Mouse (Mus musculus) embryonic stem cell, embryonic (primary cell): ENCODE measurements around the gene Ndufb8.

Experiments
- CTCF ChIA-PET, 4 experiments: fragments of 300-600 bp in 2 of 4; fragments of 350-600 bp in 2 of 4; sonication (Branson Sonifier 250); formaldehyde crosslinking; loops; one replicate each; lab custom pipeline; 2022; ENCODE audit warnings: inconsistent platforms in 2 of 4; lab: Charles Lee
- POLR2A ChIA-PET, 4 experiments: fragments of 300-600 bp in 2 of 4; fragments of 350-600 bp in 2 of 4; sonication (Branson Sonifier 250); formaldehyde crosslinking; loops; one replicate each; lab custom pipeline; 2022; ENCODE audit warnings: antibody characterized with exemption in 4 of 4, inconsistent platforms in 1 of 4; lab: Charles Lee

Ndufb8 gene

DNA sequence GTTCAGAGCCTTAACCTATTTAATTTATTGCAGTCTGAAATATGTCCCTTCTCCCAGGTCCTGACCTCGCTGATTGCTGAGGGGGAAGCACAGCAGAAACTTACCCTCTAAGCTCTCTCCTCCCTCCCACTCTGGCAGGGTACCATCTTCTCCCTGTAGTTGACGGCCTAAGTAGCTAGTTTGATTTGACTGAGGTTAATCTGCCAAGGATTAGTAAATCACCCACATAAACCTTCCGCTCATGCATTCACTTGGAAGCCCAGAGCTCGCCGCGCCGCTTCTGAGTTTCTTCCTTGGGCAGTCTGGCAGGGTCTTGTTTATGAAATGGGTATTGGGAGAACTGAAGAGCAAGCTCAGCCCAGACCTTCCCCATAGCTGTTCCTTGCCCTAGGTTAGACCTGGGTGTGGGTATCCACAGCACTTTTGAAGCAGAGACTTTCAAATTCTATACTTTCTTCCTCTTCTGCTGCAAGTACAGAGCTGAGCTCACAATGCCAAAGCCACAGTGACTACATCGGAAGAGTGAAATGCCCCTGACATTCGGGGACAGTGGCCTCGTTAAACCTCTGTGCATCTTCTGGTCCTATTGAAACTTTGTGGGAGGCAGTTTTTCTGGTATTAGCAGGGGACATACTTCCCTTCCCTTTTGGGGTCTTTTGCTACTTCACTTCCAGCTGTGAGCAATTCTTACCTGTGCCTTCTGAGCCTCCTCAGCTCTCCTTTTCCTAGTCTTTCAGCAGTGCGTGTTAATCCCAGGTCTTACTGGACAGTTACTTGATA is 42.0 kb downstream of the Ndufb8 start:
- ChIA-PET POLR2A (interaction anchor here in 3 of 4 experiments (0.6 to 1.4 kb wide), 5 partner anchors 11 to 326 kb away, joined by 3 to 5 read pairs (median 4); partner anchors contain the start of gene Ndufb8 (in 1 of the 3)), CTCF (interaction anchor here in 2 of 4 experiments (0.6 to 1.7 kb wide), 6 partner anchors 11 to 1116 kb away, joined by 3 to 6 read pairs (median 4); no protein-coding TSS in a partner anchor)

- ChIA-PET CTCF (interaction anchor here in 2 of 4 experiments (0.9 to 2.4 kb wide), 7 partner anchors 10 to 38 kb away, joined by 3 to 9 read pairs (median 3); no protein-coding TSS in a partner anchor), POLR2A (interaction anchor here in 3 of 4 experiments (0.6 to 1.4 kb wide), 5 partner anchors 12 to 325 kb away, joined by 3 to 5 read pairs (median 4); partner anchors contain the start of gene Ndufb8 (in 1 of the 3))
These were observed 42.6 kb downstream of the Ndufb8 start for GRCm38 (mm10) chr19:44512601-44513000.

GRCm38 (mm10) chr19:44511451-44512231 is 43.6 kb downstream of the Ndufb8 start:
- POLR2A ChIA-PET = interaction anchor here in 3 of 4 experiments (0.6 to 1.7 kb wide), 13 partner anchors 7 to 817 kb away, joined by 3 to 9 read pairs (median 3); partner anchors contain the start of genes Hif1an (in 1 of the 3) and Kazald1 (in 1 of the 3)
- CTCF ChIA-PET = interaction anchor here (0.6 to 2.4 kb wide), 12 partner anchors 7 to 520 kb away, joined by 3 to 9 read pairs (median 4); no protein-coding TSS in a partner anchor

DNA sequence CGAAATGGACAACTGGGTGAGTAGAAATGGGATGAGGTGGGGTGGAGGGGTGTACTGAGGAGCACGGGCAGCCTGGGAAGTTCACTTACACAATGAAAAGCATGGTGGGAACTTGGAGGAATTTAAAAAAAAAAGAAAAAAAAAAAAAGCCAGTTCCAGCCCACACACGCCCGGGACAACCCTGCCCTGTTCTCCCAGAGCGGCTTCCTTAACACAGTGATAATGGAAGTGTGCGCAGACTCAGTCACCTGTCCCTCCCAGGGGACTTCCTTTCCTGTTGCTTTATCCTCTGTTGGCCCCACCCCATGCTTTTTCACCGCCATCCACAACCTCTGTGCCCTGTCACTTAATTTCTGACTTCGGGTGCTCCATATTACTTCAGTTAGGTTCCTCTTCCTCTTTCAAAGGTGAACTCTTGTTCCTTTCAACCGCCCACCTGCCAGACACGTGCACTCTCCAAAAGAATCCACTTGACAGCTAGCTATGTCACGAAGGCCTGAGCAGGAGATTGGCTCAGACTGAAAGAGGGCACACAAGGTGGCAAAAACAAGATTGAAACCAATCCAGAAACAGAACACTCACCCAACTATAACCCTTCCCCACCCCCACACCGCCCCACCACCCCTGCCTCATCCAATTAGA is 44.6 kb downstream of the Ndufb8 start:
- ChIA-PET POLR2A (interaction anchor here in 2 of 4 experiments (0.6 to 1.7 kb wide), 13 partner anchors 8 to 1160 kb away, joined by 3 to 9 read pairs (median 3); partner anchors contain the start of gene Hif1an (in 1 of the 2)), CTCF (interaction anchor here in 3 of 4 experiments (0.6 to 2.4 kb wide), 9 partner anchors 8 to 521 kb away, joined by 3 to 9 read pairs (median 4); no protein-coding TSS in a partner anchor)

DNA sequence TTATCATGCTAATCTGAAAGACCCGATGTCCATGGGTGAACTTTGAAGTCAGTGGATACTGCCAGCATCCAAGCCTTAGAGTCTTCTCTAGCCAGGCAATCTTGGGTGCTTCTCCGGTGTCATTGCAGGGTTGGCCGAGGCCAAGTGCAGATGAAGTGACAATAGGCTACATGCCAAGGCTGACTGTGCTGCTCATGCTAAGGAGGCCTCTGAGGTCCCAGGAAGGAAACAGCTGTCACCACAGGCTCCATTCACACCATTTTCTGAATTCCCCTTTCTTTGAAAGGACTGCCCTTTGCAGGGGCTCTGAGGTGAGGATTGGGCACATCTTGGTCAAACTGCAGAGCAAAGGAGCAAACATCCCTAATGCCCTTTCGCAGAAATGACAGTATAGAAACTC is 52.5 kb downstream of the Ndufb8 start:
- ChIA-PET CTCF (no interaction called here), POLR2A (no interaction called here)

DNA sequence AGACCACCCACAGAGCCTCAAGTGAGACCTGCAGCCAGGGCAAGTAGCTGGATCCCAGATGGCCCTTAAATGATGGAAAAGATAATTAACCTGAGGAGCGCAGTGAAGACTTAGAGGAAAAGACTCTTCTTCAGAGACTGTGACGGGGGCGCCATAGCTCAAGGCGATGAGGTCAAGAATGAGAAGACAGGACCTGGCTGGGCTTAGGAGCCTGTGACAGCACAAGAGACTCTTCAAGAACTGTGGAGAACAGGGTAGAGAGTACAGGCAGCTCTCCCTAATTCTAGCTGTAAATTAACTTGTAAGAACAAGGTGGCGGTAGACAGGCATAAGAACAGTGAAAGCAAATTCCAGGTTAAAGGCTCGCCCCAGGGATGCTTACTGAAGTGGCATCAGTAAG is 53.3 kb downstream of the Ndufb8 start:
- ChIA-PET POLR2A (interaction anchor here in 2 of 4 experiments (0.6 to 1.2 kb wide), 2 partner anchors 17 to 22 kb away, joined by 4 to 7 read pairs; no protein-coding TSS in a partner anchor), CTCF (interaction anchor here in 3 of 4 experiments (0.5 to 1.2 kb wide), 4 partner anchors 11 to 17 kb away, joined by 3 read pairs; no protein-coding TSS in a partner anchor)

GRCm38 (mm10) chr19:44500240-44500639 is 55.0 kb downstream of the Ndufb8 start:
- ChIA-PET POLR2A (interaction anchor here (0.6 to 1.3 kb wide), 8 partner anchors 11 to 1678 kb away, joined by 3 to 6 read pairs (median 3); partner anchors contain the start of gene Sec31b (in 1 of the 4)), CTCF (interaction anchor here (0.5 to 2.9 kb wide), 12 partner anchors 12 to 1152 kb away, joined by 3 to 11 read pairs (median 4); no protein-coding TSS in a partner anchor)

GRCm38 (mm10) chr19:44498936-44499335 is 56.3 kb downstream of the Ndufb8 start:
- ChIA-PET CTCF (interaction anchor here in 3 of 4 experiments (0.6 to 2.9 kb wide), 5 partner anchors 12 to 161 kb away, joined by 4 to 11 read pairs (median 8); no protein-coding TSS in a partner anchor), POLR2A (interaction anchor here in 1 of 4 experiments (0.7 kb wide), 1 partner anchor 16 kb away, joined by 3 read pairs; no protein-coding TSS in a partner anchor)
